Mouse (Mus musculus) heart, embryonic 14.5 days (tissue): ENCODE results near the gene 9630041A04Rik. TPM values are rescaled to one million over a fixed set of nuclear protein-coding genes. Genes with fewer than 3 reads are reported as not detected.

Experiments used
- ATAC-seq: fragments of 200-750 bp; cut with Nextera tagmentation; 2 replicates; pipeline ENCODE4 v1.8.0; 2017; ENCODE audit warnings: low read depth, moderate TSS enrichment; ENCODE audit not compliant: insufficient number of reproducible peaks, insufficient read depth, low FRiP score
- H3K27ac ChIP-seq, 2 experiments: fragments of 200-500 bp in 1 of 2; fragments of 300-500 bp in 1 of 2; sonication (generic) in 1 of 2; replicated peaks in 1 of 2; 2 replicates each; pipeline ENCODE4 v1.5.1; 2012 to 2014; ENCODE audit warnings: low read depth in 2 of 2, low read length in 2 of 2, control low read depth in 1 of 2, mild to moderate bottlenecking in 1 of 2, mixed read lengths in 1 of 2; ENCODE audit not compliant: control insufficient read depth in 1 of 2, insufficient read depth in 1 of 2
- H3K27me3 ChIP-seq: fragments of 300-500 bp; sonication (generic); 2 replicates; pipeline ENCODE4 v1.6.1; 2014; ENCODE audit warnings: mild to moderate bottlenecking, low read length, control low read depth; ENCODE audit not compliant: control insufficient read depth, insufficient read depth
- H3K36me3 ChIP-seq: fragments of 300-500 bp; sonication (generic); 2 replicates; pipeline ENCODE4 v1.6.1; 2014; ENCODE audit warnings: mild to moderate bottlenecking, control low read depth, low read length, mixed read lengths; ENCODE audit not compliant: control insufficient read depth, insufficient read depth
- H3K4me1 ChIP-seq, 2 experiments: fragments of 200-500 bp in 1 of 2; fragments of 300-500 bp in 1 of 2; sonication (generic) in 1 of 2; 2 replicates each; pipeline ENCODE4 v1.6.1; 2012 to 2014; ENCODE audit warnings: low read length in 2 of 2, control low read depth in 1 of 2, mixed read lengths in 1 of 2; ENCODE audit not compliant: control insufficient read depth in 2 of 2, insufficient read depth in 2 of 2
- H3K4me2 ChIP-seq: fragments of 300-500 bp; sonication (generic); 2 replicates; pipeline ENCODE4 v1.6.1; 2014; ENCODE audit warnings: mild to moderate bottlenecking, low read length
- H3K4me3 ChIP-seq, 2 experiments: fragments of 200-500 bp in 1 of 2; fragments of 300-500 bp in 1 of 2; sonication (generic) in 1 of 2; 2 replicates each; pipeline ENCODE4 v1.5.1; 2012 to 2014; ENCODE audit warnings: low read length in 2 of 2, mild to moderate bottlenecking in 2 of 2, control low read depth in 1 of 2, low read depth in 1 of 2, moderate library complexity in 1 of 2; ENCODE audit not compliant: control insufficient read depth in 1 of 2, insufficient read depth in 1 of 2
- H3K9ac ChIP-seq: fragments of 300-500 bp; sonication (generic); 2 replicates; pipeline ENCODE4 v1.6.1; 2014; ENCODE audit warnings: mild to moderate bottlenecking, low read length
- H3K9me3 ChIP-seq: fragments of 300-500 bp; sonication (generic); 2 replicates; pipeline ENCODE4 v1.6.1; 2016; ENCODE audit warnings: low read length, control low read depth; ENCODE audit not compliant: control insufficient read depth
- WGBS: fragments of 180-500 bp; shearing (Covaris S2); extraction: QIAGEN DNeasy Blood & Tissue Kit; methylation state at CpG from one replicate; pipeline ENCODE4 v1.1.7; 2014; 5-methylcytosine and 5-hydroxymethylcytosine counted together
- polyA plus RNA-seq: library from polyadenylated mRNA; unstranded; fragments of >200 nt; fragmentation: Nextera tagmentation; extraction: Ambion mirVana; gene quantifications from 2 replicates; pipeline ENCODE4 v1.2.1, GENCODE M21; 2014

9630041A04Rik gene
- polyA plus RNA-seq = not detected in 2 replicates

DNA sequence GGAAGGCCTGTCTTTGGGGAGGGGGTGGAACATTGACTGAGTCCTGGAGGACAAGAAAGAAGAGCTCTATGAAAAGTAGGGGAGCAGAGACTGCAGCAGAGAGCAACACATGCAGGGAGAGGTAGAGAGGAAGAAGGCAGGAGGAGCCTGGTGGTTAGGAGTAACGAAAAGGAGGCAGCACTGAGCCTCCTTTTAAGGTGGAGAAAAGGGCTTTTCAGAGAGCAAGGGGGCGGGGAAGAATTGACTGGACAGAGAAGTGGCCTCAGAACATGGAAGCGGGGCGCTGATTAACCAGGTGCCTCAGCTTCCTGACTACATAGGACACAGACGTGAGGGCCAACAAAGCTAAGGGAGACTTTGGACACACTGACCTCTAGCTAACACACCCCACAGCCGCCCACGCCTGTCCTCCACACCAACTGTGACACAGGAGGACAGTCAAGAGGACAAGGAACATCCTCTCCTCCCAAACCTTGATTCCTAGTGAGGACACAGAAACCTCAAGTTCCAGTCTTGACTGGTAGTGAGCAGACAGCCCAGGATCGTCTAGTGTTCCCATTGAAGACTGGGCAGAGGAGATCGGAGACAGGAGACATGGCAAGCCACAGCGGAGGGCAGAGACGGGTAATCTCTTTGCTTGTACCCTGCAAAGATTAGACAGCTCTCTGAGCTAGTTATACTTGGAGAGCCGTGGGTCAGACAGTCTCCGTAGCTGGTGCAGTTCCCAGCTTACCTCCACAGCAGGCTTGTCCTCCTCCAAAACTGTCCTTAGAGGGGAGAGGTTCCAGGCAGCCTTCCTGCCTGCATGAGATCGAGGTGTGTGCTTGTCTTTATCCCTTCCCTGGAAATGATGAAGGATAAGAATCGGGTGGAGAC lies at the start of gene 9630041A04Rik:
Gene 9630041A04Rik, plus strand, starts transcription at position 246 of the 876 bp plus-strand sequence.
- ATAC-seq = no peak

DNA sequence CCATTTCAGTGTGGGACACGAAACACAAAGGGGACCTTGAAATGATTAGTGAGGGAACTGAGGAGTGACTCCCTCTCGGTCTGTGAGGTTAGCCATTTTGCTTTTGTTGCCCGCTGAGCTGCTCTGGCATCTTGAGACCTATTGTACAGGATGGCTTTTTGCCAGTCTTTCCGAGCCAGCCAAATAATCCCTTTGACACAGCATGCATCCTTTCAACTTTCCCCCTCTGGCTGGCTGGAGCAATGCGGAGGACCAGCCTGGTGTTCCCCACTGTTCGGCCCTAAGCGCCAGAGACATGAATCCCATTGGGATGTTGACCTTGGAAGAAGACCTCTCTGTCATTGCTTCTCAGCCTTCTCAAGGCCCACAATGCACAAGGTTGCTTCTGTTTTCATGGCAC lies 37.7 kb upstream of the 9630041A04Rik start:
- WGBS = 82% methylated on average over 7 of the region's 7 CpGs
- H3K27ac ChIP-seq = no peak overlapping the region

More for the DNA sequence above, at the start of gene 9630041A04Rik:
- 67% methylated on average over 15 of the region's 15 CpGs for WGBS
- Histone ChIP-seq H3K4me2 (no peak within 1 kb of the TSS; the same call in 1 of the 2 replicates), H3K36me3 (no peaks in the 10 kb centered on the region), H3K27me3 (no peaks in the 10 kb centered on the region), H3K4me1 (no peaks in the 10 kb centered on the region; a peak in 2 of 4 replicates), H3K27ac (no peak within 1 kb of the TSS), H3K9ac (no peak within 1 kb of the TSS), H3K9me3 (no peaks in the 10 kb centered on the region), H3K4me3 (no peak within 1 kb of the TSS)

DNA sequence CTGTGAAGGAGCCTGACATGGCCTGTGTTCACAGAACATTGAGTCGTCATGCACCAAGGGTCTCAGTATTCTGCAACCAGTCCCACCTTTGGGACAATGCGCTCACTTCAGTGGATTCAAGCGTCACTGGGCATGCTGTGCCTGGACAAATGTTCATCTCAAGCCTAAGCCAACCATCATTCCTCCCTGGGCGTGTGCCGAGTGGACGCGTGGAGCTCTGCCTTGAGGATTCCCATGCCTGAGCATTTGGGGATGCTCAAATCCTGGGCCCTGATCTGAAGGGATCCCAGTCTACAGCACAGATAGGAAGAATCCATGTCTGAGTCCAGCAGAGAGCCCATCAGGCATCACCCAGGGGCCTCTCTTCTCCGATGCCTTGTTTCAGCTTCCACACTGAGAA lies 36.0 kb upstream of the 9630041A04Rik start:
- no peak overlapping the region for H3K27ac ChIP-seq
- no peaks in the 10 kb centered on the region for H3K9me3 ChIP-seq
- no peak for ATAC-seq
- no peak overlapping the region for H3K4me3 ChIP-seq
- H3K36me3 ChIP-seq = no peaks in the 10 kb centered on the region
- H3K4me1 ChIP-seq = no peaks in the 10 kb centered on the region
- 91% methylated on average over 8 of the region's 8 CpGs for WGBS
- H3K9ac ChIP-seq = no peak overlapping the region
- H3K4me2 ChIP-seq = no peak overlapping the region
- H3K27me3 ChIP-seq = no peaks in the 10 kb centered on the region

More for the DNA sequence above, 37.7 kb upstream of the 9630041A04Rik start:
- Histone ChIP-seq H3K9me3 (no peaks in the 10 kb centered on the region), H3K4me3 (no peak overlapping the region), H3K27me3 (no peaks in the 10 kb centered on the region), H3K36me3 (no peaks in the 10 kb centered on the region), H3K9ac (no peak overlapping the region), H3K4me2 (no peak overlapping the region), H3K4me1 (no peaks in the 10 kb centered on the region)
- no peak for ATAC-seq

DNA sequence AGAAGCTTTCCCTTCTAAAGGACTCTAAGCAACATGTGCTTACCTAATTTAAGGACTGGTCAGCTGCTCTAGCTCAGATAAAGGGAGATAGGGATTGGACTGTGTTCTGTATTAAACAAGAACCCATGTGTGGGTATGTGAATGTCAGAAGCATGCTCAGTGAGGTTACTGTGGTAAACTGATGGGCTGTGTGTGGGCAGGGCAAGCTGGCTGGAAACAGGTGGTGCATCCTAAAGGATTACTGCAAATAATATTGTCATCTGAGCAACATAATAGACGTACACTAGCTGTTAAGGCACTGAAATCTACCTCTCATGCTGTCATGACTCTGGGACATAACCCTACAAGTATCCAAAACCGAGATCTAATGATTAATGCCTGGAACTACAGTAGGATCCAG lies 28.0 kb upstream of the 9630041A04Rik start:
- Histone ChIP-seq H3K27ac (no peak overlapping the region), H3K4me3 (no peak overlapping the region), H3K4me1 (no peaks in the 10 kb centered on the region), H3K9me3 (no peaks in the 10 kb centered on the region), H3K36me3 (no peaks in the 10 kb centered on the region), H3K9ac (no peak overlapping the region), H3K27me3 (no peaks in the 10 kb centered on the region), H3K4me2 (no peak overlapping the region)
- no peak for ATAC-seq
- 68% methylated on average over 2 of the region's 2 CpGs for WGBS

DNA sequence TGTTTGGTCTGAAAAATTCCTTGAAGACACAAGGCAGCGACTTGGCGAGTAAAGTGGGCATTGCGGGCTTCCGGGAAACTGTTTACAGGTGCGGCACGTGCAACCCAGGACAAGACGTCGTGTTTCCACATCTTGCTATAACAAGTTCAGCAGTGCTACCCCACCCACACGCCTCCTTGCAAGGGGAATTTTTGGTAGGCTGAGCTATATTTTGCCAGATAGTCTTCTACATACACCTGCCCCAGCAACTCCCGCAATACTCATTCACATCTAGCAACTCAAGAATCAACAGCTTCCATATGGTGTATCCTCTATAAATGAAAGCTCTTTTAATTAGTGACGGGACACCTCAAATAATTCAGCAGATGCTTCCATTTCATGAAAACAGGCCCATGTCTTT lies 20.5 kb upstream of the 9630041A04Rik start:
- Histone ChIP-seq H3K4me2 (no peak overlapping the region), H3K9me3 (no peaks in the 10 kb centered on the region), H3K4me3 (no peak overlapping the region), H3K36me3 (no peaks in the 10 kb centered on the region), H3K27ac (no peak overlapping the region), H3K27me3 (no peaks in the 10 kb centered on the region), H3K4me1 (no peaks in the 10 kb centered on the region), H3K9ac (no peak overlapping the region)
- 86% methylated on average over 11 of the region's 11 CpGs for WGBS
- no peak for ATAC-seq

DNA sequence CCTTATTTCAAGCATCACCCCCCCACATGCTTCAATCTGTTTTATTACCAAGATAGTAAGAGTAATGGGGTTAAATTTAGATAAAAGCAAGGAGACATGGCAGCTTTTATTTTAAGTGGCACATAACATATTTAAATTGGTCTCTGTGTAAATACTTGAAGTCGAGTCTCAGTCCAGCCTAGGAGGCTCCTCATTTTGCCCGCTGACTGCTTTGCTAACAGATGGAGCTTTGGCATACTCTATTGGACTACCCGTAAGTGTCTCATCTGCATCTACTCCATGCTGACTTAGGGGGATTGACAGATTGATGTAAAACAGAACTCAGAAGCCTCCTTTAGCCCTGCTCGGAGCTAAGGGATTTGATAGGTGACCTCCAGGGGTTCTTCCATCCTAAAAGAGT lies 17.7 kb upstream of the 9630041A04Rik start:
- H3K4me2 ChIP-seq = no peak overlapping the region
- no peaks in the 10 kb centered on the region for H3K9me3 ChIP-seq
- no peak for ATAC-seq
- no peaks in the 10 kb centered on the region for H3K36me3 ChIP-seq
- no peaks in the 10 kb centered on the region for H3K4me1 ChIP-seq
- no peak overlapping the region for H3K27ac ChIP-seq
- H3K4me3 ChIP-seq = no peak overlapping the region
- no peaks in the 10 kb centered on the region for H3K27me3 ChIP-seq
- 25% methylated on average over 4 of the region's 4 CpGs for WGBS
- H3K9ac ChIP-seq = no peak overlapping the region

DNA sequence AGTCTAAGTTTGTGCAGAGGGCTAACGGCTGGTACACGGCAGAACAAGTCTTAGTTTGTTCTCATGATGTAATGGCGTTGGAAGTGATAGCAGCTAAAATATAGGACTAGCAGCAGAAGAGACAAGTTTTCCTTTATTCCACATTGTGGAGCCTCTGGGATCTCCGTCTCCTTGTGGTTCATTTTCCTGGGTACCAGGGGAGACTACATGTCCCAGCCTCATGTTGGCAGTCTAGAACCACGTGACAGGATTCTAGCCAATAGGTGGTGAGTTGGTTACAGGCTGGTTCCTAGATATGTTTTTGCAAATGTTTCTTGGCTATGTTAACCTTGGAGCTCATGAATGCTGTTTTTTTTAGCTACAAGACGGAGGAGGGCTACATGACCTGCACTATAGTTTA lies 15.9 kb upstream of the 9630041A04Rik start:
- H3K9ac ChIP-seq = no peak overlapping the region
- no peak overlapping the region for H3K27ac ChIP-seq
- ATAC-seq = no peak
- no peaks in the 10 kb centered on the region for H3K36me3 ChIP-seq
- H3K9me3 ChIP-seq = 0 out of 2 replicates have a peak, but pooled peaks cover 3% of the 10 kb centered on the region
- H3K27me3 ChIP-seq = no peaks in the 10 kb centered on the region
- WGBS = 82% methylated on average over 6 of the region's 6 CpGs
- H3K4me1 ChIP-seq = no peaks in the 10 kb centered on the region
- no peak overlapping the region for H3K4me2 ChIP-seq
- no peak overlapping the region for H3K4me3 ChIP-seq
